ENCODE assay signal across 19 mouse cellular contexts in genomic region chr7:128150970-128151369, GRCm38 (mm10). TPM values are rescaled to one million over a fixed set of nuclear protein-coding genes. Genes with fewer than 3 reads are reported as not detected.
"Had no signal": no experiment of that assay in that cellular context is flagged by ENCODE, and none has a peak within 500 bp of the region (broad histone marks: within the 10 kb centered on the region; RNA-seq: fewer than 3 reads in every experiment).

No protein-coding gene starts in this region.

- H3K27ac ChIP-seq: neural tube, embryonic 13.5 days; neural tube, embryonic 15.5 days; stomach, embryonic 15.5 days; stomach, postnatal 0 days had no signal

- DNase-seq: retina, postnatal 1 day; right cerebral cortex, adult 18-20 months; right cerebral cortex, postnatal 14 days; right cerebral cortex, postnatal 25 days; right cerebral cortex, postnatal 4 days; spleen, adult 18-20 months; thymus, adult 18-20 months; thymus, adult 2 months; thymus, postnatal 14 days; thymus, postnatal 25 days; thymus, postnatal 36 days; thymus, postnatal 4 days had no signal

- H3K4me2 ChIP-seq: neural tube, embryonic 13.5 days; neural tube, embryonic 15.5 days; stomach, embryonic 15.5 days had no signal

- H3K4me1 ChIP-seq: neural tube, embryonic 13.5 days; neural tube, embryonic 15.5 days; stomach, embryonic 15.5 days had no signal

- H3K27me3 ChIP-seq: neural tube, embryonic 13.5 days; neural tube, embryonic 15.5 days; stomach, embryonic 15.5 days had no signal

- H3K9me3 ChIP-seq: neural tube, embryonic 13.5 days; neural tube, embryonic 15.5 days; stomach, embryonic 15.5 days had no signal

- H3K36me3 ChIP-seq: neural tube, embryonic 13.5 days; neural tube, embryonic 15.5 days; stomach, embryonic 15.5 days had no signal

- H3K9ac ChIP-seq: neural tube, embryonic 13.5 days; neural tube, embryonic 15.5 days; stomach, embryonic 15.5 days had no signal

- H3K4me3 ChIP-seq: neural tube, embryonic 13.5 days; neural tube, embryonic 15.5 days; stomach, embryonic 15.5 days had no signal

RNA-seq across cellular contexts. Expression of gene Itgad, which starts 3.2 kb away (rescaled TPM):
- polyA plus RNA-seq: neural tube, embryonic 13.5 days; neural tube, embryonic 14.5 days; stomach, embryonic 14.5 days; stomach, embryonic 15.5 days; stomach, embryonic 16.5 days; stomach, postnatal 0 days had no signal

RNA-seq across cellular contexts. Expression of gene Itgax, which starts 21.6 kb away (rescaled TPM):
- polyA plus RNA-seq: neural tube, embryonic 13.5 days; stomach, embryonic 14.5 days had no signal

RNA-seq across cellular contexts. Expression of gene Cox6a2, which starts 55.2 kb away (rescaled TPM):
- polyA plus RNA-seq: stomach, embryonic 14.5 days had no signal
